Mouse (Mus musculus) mesoderm, embryonic 11.5 days (tissue): ENCODE data around the gene Dyrk1a.

Experiments
- DNase-seq: peaks from one replicate; pipeline ENCODE4 v3.0.0-alpha.2; 2012; ENCODE audit warnings: low read depth, low spot score

The Dyrk1a gene

DNA sequence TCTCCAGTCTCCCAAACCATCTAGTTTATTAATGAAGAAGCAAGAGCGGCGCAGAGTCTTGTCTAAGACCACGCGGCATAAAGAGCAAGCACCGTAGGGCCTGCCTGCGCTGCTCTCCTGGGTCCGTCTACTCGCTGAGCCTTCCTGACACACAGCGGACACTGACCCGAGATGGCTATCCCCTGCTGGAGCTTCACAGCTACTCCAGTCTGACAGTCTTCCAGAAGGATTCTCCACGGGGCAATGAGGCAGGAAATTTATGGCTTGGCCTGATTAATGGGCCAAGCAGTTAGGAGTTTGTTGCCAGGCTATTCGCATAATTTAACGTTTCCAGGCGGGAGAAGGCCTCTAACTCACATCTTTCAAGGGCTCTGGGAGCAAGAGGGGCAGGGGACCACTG lies 144.7 kb downstream of the Dyrk1a start:
- peak; percentile 80 for DNase-seq

- no peak for DNase-seq
These were observed 147.2 kb downstream of the Dyrk1a start for GRCm38 (mm10) chr16:94717051-94717450.

DNA sequence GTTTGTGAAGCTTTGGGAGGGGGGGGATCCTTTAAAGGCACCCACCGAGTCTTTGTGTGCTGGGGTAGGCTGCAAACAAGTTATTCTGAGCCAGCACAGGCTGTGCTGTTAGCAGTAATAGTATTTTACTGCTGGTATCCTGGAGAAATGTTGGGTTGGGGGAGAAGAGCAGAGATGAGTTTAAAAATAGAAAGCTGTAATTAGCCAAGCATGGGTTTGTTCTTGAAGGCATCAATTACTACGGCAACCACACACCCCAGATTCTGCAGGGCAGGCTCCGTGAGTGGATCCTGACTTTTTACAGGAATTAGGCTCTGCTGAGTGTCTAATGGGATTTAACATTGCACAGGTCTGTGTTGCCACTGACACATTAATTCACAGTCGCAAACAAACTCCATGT lies 149.1 kb downstream of the Dyrk1a start:
- DNase-seq, result no peak

DNA sequence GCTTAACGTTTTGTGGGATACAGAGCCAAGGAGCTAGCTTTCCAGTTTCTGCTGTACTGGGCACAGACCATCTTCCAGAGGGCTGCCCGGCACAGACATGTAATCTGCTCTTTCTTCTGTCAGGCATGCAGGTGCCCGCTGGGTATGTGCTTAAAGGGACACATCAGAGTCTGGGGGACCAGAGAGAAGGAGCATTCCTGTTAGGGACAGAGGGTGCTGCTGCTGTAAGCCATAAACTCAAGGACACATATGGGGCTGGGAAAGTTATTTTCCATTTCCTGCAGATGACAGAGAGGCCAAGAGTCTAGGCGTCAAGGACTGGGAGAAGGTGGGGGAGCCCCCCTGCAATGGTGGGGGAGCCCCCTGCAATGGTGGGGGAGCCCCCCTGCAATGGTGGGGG lies 149.7 kb downstream of the Dyrk1a start:
- no peak for DNase-seq

DNA sequence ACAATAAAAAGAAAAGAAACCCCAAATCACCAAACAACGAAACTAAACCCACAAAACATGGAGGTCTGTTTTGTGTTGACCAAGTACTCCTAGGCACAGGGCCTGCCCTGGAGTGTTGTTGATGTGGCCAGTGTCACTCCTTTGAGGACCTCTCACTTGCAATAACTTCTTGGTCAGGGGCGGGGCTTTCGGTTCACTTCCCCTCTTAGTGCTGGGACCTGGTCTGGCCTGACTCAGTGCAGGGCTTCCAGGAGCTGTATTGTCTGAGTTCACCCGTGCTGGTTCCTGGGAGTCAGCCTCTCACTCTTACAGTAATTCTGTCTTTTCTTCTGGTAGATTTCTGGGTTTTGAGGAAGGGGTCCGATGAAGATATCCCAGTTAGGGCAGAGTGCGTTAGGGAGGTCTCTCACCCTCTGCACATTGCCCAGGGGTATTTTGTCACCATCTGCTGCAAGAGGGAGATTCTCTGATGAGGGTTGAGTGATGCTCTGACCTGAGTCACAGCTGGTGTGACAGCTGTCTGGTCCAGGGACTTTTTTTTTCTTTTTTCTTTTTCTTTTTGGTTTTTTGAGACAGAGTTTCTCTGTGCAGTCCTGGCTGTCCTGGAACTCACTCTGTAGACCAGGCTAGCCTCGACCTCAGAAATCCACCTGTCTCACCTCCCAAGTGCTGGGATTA lies 150.8 kb downstream of the Dyrk1a start:
- DNase-seq, result no peak

DNA sequence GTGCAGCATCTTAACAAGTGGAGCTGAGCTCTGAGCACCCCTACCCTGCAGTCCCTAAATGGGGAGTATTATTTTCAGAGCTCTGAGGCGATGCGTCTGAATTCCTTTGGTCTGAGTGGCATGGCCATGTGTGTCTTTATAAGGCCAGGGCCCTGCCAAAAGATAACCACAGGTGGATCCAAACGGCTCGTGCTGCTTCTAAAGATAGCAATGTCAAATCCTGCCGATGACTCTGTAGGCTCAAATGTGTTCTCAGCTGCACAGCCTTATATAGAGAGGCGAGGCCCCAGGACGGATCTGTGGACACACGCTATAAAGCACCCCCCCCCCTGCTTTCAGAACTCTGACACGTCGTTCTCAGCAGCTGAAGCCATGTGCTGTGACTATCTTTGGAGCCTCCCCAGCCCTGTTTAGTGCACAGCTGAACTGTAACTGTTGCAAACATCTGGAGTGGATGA lies 151.8 kb downstream of the Dyrk1a start:
- no peak for DNase-seq

DNA sequence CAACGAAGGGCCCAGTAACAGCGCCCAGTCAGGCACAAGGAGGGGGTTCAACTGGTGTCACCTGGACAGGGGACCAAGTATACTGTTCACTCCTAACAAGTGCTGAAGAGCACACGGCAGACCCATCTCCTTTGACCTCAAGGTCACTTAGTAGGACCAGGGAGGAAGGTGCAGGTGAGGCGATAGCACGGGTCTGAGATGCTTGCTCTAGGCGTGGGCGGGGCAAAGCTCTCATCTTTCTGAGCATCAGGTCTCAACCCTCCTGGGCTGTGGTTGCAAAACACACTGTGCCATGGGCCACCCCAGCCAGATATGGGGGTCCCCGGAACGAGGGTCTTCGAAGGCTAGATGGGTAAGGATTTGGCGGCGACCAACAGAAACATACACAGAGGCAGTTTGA lies 153.1 kb downstream of the Dyrk1a start:
- no peak for DNase-seq

- DNase-seq, result peak; percentile 88
These were observed 154.3 kb downstream of the Dyrk1a start for GRCm38 (mm10) chr16:94724061-94724596.

- DNase-seq, result no peak
These were observed 155.0 kb downstream of the Dyrk1a start for GRCm38 (mm10) chr16:94724747-94725211.

DNA sequence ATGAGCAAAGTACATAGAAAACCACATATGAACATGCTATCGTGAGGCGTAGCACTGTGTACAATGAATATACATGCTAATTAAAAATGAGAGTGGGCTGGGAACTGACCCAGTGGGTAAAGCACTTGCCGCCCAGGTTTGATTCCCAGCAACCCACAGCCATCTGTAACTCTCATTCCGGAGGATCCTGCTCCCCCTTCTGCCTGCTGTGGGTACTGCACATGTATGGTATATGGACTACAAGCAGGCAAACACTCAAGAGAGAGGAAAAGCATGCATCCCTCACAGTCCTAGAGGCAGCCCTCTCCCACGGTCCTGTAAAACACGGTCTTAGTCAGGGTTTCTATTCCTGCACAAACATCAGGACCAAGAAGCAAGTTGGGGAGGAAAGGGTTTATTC lies 159.4 kb downstream of the Dyrk1a start:
- DNase-seq, result no peak

GRCm38 (mm10) chr16:94731027-94731426 lies 161.2 kb downstream of the Dyrk1a start:
- DNase-seq, result no peak

- DNase-seq, result no peak
These were observed 165.7 kb downstream of the Dyrk1a start for GRCm38 (mm10) chr16:94735472-94735871.

- no peak for DNase-seq
These were observed 166.9 kb downstream of the Dyrk1a start for GRCm38 (mm10) chr16:94736462-94737358.

GRCm38 (mm10) chr16:94737359-94737687 lies 167.5 kb downstream of the Dyrk1a start:
- no peak for DNase-seq

DNA sequence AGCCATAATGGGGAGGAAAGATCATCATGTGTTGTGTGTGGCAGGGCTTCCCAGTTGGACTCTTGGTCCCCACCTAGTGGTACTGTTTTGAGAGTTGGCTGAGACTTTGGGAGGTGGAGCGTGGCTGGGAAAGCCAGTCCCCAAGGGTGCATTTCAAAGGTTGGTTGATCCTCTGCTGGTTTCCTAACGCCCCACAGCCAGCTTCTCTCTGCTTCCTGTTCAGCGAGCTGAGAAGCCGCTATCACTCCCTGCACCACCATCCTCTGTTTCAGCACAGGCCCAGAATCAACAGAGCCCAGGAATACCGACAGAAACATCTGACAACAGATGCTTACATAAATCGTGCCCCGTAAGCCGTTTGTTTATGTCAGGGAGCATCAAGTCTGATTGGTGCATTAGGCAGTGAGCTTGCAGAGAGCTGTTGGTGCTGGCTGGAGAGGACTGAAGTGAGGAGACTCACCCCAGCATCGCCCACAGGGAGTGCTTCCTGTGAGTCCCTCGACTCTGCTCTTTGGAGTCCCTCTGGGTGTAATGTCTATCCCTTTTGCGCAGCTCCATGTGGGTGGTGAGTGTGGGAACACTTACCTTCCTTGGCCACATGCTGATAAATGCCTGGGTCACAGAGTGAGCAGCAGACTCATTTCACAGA lies 174.2 kb downstream of the Dyrk1a start:
- DNase-seq, result peak; percentile 67

- DNase-seq, result no peak
These were observed 175.2 kb downstream of the Dyrk1a start for GRCm38 (mm10) chr16:94745016-94745415.
